Mouse (Mus musculus) CH12.LX (cell line): ENCODE results near the gene Pcyox1. TPM values are rescaled to one million over a fixed set of nuclear protein-coding genes. Genes with fewer than 3 reads are reported as not detected.

Experiments used
- DNase-seq: peaks from one replicate; pipeline ENCODE4 v3.0.0-alpha.2; 2013; ENCODE audit errors: extremely low read depth
- H3K27ac ChIP-seq: 2 replicates; pipeline ENCODE4 v1.5.1; 2012; ENCODE audit warnings: low read depth, mild to moderate bottlenecking, control low read depth, moderate library complexity; ENCODE audit not compliant: insufficient read depth
- H3K27me3 ChIP-seq: replicated peaks from 2 replicates; pipeline ENCODE3; 2012; ENCODE audit warnings: inconsistent platforms
- H3K36me3 ChIP-seq, 2 experiments: replicated peaks in 1 of 2; 2 replicates each; pipeline versions ENCODE3 to v1.6.1; 2012; ENCODE audit warnings: inconsistent platforms in 1 of 2, low read length in 1 of 2, mild to moderate bottlenecking in 1 of 2, mixed read lengths in 1 of 2, moderate library complexity in 1 of 2; ENCODE audit not compliant: control insufficient read depth in 1 of 2, insufficient read depth in 1 of 2
- H3K4me1 ChIP-seq, 2 experiments: 2 replicates each; pipeline ENCODE4 v1.6.1; 2012; ENCODE audit warnings: inconsistent platforms in 1 of 2, moderate library complexity in 1 of 2; ENCODE audit not compliant: insufficient read depth in 2 of 2, control insufficient read depth in 1 of 2
- H3K4me2 ChIP-seq: 2 replicates; pipeline ENCODE4 v1.6.1; 2012; ENCODE audit warnings: low read depth, mild to moderate bottlenecking, control low read depth; ENCODE audit not compliant: poor library complexity, insufficient read depth, severe bottlenecking
- H3K4me3 ChIP-seq, 3 experiments: fragments of 150-350 bp in 1 of 3; sonication (generic) in 1 of 3; replicated peaks in 1 of 3; 2 replicates each; pipeline versions ENCODE3 to v1.5.1; 2011 to 2012; ENCODE audit warnings: low read depth in 2 of 3, low read length in 2 of 3, mild to moderate bottlenecking in 2 of 3, moderate library complexity in 2 of 3, control low read depth in 1 of 3, improper control_type of control experiment in 1 of 3, inconsistent platforms in 1 of 3, mixed read lengths in 1 of 3; ENCODE audit not compliant: poor library complexity in 1 of 3
- H3K79me2 ChIP-seq: replicated peaks from 2 replicates; pipeline ENCODE4 v1.6.1; 2012; ENCODE audit warnings: mild to moderate bottlenecking, moderate library complexity; ENCODE audit not compliant: control insufficient read depth, poor library complexity, insufficient read depth, severe bottlenecking; ENCODE audit errors: extremely low read depth
- H3K9ac ChIP-seq: 2 replicates; pipeline ENCODE4 v1.6.1; 2012; ENCODE audit warnings: low read depth, mild to moderate bottlenecking, control low read depth, moderate library complexity; ENCODE audit not compliant: insufficient read depth
- H3K9me3 ChIP-seq: replicated peaks from 2 replicates; pipeline ENCODE3; 2012; ENCODE audit warnings: low read length, inconsistent platforms, mixed read lengths
- BHLHE40 ChIP-seq: IDR thresholded peaks from 2 replicates; pipeline ENCODE4 v1.6.1; 2011; ENCODE audit warnings: mild to moderate bottlenecking, low read depth, low read length, improper control_type of control experiment
- CHD1 ChIP-seq: IDR thresholded peaks from 2 replicates; pipeline ENCODE4 v1.6.1; 2012; ENCODE audit warnings: low read depth, low read length, improper control_type of control experiment, inconsistent platforms
- CHD2 ChIP-seq: IDR thresholded peaks from 2 replicates; pipeline ENCODE4 v1.6.1; 2011; ENCODE audit warnings: low read length, improper control_type of control experiment
- CTCF ChIP-seq, 2 experiments: IDR thresholded peaks in 1 of 2; conservative IDR thresholded peaks in 1 of 2; 2 replicates each; pipeline ENCODE4 v1.5.1; 2011 to 2012; ENCODE audit warnings: low read depth in 2 of 2, low read length in 2 of 2, improper control_type of control experiment in 1 of 2, inconsistent platforms in 1 of 2, mild to moderate bottlenecking in 1 of 2, moderate library complexity in 1 of 2
- E2F4 ChIP-seq: IDR thresholded peaks from 2 replicates; pipeline ENCODE4 v1.6.1; 2011; ENCODE audit warnings: low read depth, low read length, improper control_type of control experiment; ENCODE audit not compliant: insufficient replicate concordance
- EP300 ChIP-seq: IDR thresholded peaks from 2 replicates; pipeline ENCODE4 v1.6.1; 2011; ENCODE audit warnings: low read length, improper control_type of control experiment
- ETS1 ChIP-seq: conservative IDR thresholded peaks from 2 replicates; pipeline ENCODE4 v1.6.1; 2012; ENCODE audit warnings: low read depth, mild to moderate bottlenecking, inconsistent platforms, low read length, improper control_type of control experiment, moderate library complexity
- GABPA ChIP-seq: IDR thresholded peaks from 2 replicates; pipeline ENCODE4 v1.6.1; 2012; ENCODE audit warnings: low read depth, low read length, improper control_type of control experiment, inconsistent platforms; ENCODE audit not compliant: insufficient replicate concordance
- HCFC1 ChIP-seq: IDR thresholded peaks from 2 replicates; pipeline ENCODE4 v1.6.1; 2012; ENCODE audit warnings: low read depth, mild to moderate bottlenecking, inconsistent platforms, low read length, improper control_type of control experiment
- IRF4 ChIP-seq: IDR thresholded peaks from 2 replicates; pipeline ENCODE4 v1.6.1; 2014; ENCODE audit warnings: low read depth, mild to moderate bottlenecking, inconsistent platforms, low read length, improper control_type of control experiment
- JUN ChIP-seq: IDR thresholded peaks from 2 replicates; pipeline ENCODE4 v1.6.1; 2011; ENCODE audit warnings: low read depth, mild to moderate bottlenecking, low read length, improper control_type of control experiment, moderate library complexity; ENCODE audit not compliant: insufficient read depth
- KAT2A ChIP-seq: IDR thresholded peaks from 2 replicates; pipeline ENCODE4 v1.6.1; 2012; ENCODE audit warnings: low read length, improper control_type of control experiment, inconsistent platforms; ENCODE audit not compliant: insufficient replicate concordance
- MAFK ChIP-seq: IDR thresholded peaks from 2 replicates; pipeline ENCODE4 v1.6.1; 2011; ENCODE audit warnings: low read length, improper control_type of control experiment; ENCODE audit not compliant: insufficient replicate concordance
- MAX ChIP-seq: IDR thresholded peaks from 2 replicates; pipeline ENCODE4 v1.6.1; 2011; ENCODE audit warnings: low read length, improper control_type of control experiment
- MAZ ChIP-seq: IDR thresholded peaks from 2 replicates; pipeline ENCODE4 v1.6.1; 2012; ENCODE audit warnings: low read depth, mild to moderate bottlenecking, inconsistent platforms, low read length, improper control_type of control experiment, moderate library complexity
- MEF2A ChIP-seq: IDR thresholded peaks from 2 replicates; pipeline ENCODE4 v1.6.1; 2014; ENCODE audit warnings: low read depth, mild to moderate bottlenecking, inconsistent platforms, low read length, improper control_type of control experiment, borderline replicate concordance
- MXI1 ChIP-seq: IDR thresholded peaks from 2 replicates; pipeline ENCODE4 v1.6.1; 2011; ENCODE audit warnings: mild to moderate bottlenecking, low read depth, low read length, improper control_type of control experiment
- MYC ChIP-seq: IDR thresholded peaks from 2 replicates; pipeline ENCODE4 v1.6.1; 2011; ENCODE audit warnings: low read depth, mild to moderate bottlenecking, improper control_type of control experiment, low read length
- NELFE ChIP-seq: IDR thresholded peaks from 2 replicates; pipeline ENCODE4 v1.6.1; 2011; ENCODE audit warnings: low read depth, low read length, improper control_type of control experiment
- NRF1 ChIP-seq: IDR thresholded peaks from 2 replicates; pipeline ENCODE4 v1.6.1; 2014; ENCODE audit warnings: low read depth, mild to moderate bottlenecking, inconsistent platforms, low read length, improper control_type of control experiment, moderate library complexity
- PAX5 ChIP-seq: IDR thresholded peaks from 2 replicates; pipeline ENCODE4 v1.6.1; 2012; ENCODE audit warnings: low read length, inconsistent platforms, mixed read lengths
- POLR2A ChIP-seq: IDR thresholded peaks from 2 replicates; pipeline ENCODE4 v1.6.1; 2011; ENCODE audit warnings: low read depth, mild to moderate bottlenecking, improper control_type of control experiment, low read length
- POLR2AphosphoS2 ChIP-seq: IDR thresholded peaks from 2 replicates; pipeline ENCODE4 v1.6.1; 2011; ENCODE audit warnings: low read depth, low read length, improper control_type of control experiment
- RAD21 ChIP-seq: IDR thresholded peaks from 2 replicates; pipeline ENCODE4 v1.6.1; 2011; ENCODE audit warnings: low read depth, mild to moderate bottlenecking, low read length, improper control_type of control experiment, moderate library complexity
- RCOR1 ChIP-seq: conservative IDR thresholded peaks from 2 replicates; pipeline ENCODE4 v1.6.1; 2012; ENCODE audit warnings: low read depth, mild to moderate bottlenecking, inconsistent platforms, low read length, improper control_type of control experiment
- SIN3A ChIP-seq: IDR thresholded peaks from 2 replicates; pipeline ENCODE4 v1.6.1; 2012; ENCODE audit warnings: low read length, improper control_type of control experiment, inconsistent platforms
- SMC3 ChIP-seq: IDR thresholded peaks from 2 replicates; pipeline ENCODE4 v1.6.1; 2011; ENCODE audit warnings: low read depth, low read length, improper control_type of control experiment
- TBP ChIP-seq: conservative IDR thresholded peaks from 2 replicates; pipeline ENCODE4 v1.6.1; 2011; ENCODE audit warnings: low read depth, low read length, improper control_type of control experiment
- TCF12 ChIP-seq: IDR thresholded peaks from 2 replicates; pipeline ENCODE4 v1.6.1; 2014; ENCODE audit warnings: low read depth, mild to moderate bottlenecking, inconsistent platforms, low read length, improper control_type of control experiment
- UBTF ChIP-seq: IDR thresholded peaks from 2 replicates; pipeline ENCODE4 v1.6.1; 2012; ENCODE audit warnings: low read depth, mild to moderate bottlenecking, inconsistent platforms, low read length, improper control_type of control experiment, moderate library complexity
- USF1 ChIP-seq: IDR thresholded peaks from 2 replicates; pipeline ENCODE4 v1.6.1; 2014; ENCODE audit warnings: low read depth, mild to moderate bottlenecking, inconsistent platforms, low read length, improper control_type of control experiment
- USF2 ChIP-seq: conservative IDR thresholded peaks from 2 replicates; pipeline ENCODE4 v1.6.1; 2011; ENCODE audit warnings: low read depth, low read length, improper control_type of control experiment
- ZC3H11A ChIP-seq: IDR thresholded peaks from 2 replicates; pipeline ENCODE4 v1.6.1; 2012; ENCODE audit warnings: low read depth, mild to moderate bottlenecking, inconsistent platforms, low read length, improper control_type of control experiment
- ZKSCAN1 ChIP-seq: IDR thresholded peaks from 2 replicates; pipeline ENCODE4 v1.6.1; 2012; ENCODE audit warnings: low read depth, inconsistent platforms, low read length, improper control_type of control experiment, borderline replicate concordance
- ZMIZ1 ChIP-seq: IDR thresholded peaks from 2 replicates; pipeline ENCODE4 v1.6.1; 2012; ENCODE audit warnings: low read depth, mild to moderate bottlenecking, inconsistent platforms, low read length, improper control_type of control experiment
- ZNF384 ChIP-seq: IDR thresholded peaks from 2 replicates; pipeline ENCODE4 v1.6.1; 2012; ENCODE audit warnings: low read depth, low read length, improper control_type of control experiment, inconsistent platforms
- dilution Hi-C: fragments of 300-500 bp; cut with MboI; formaldehyde crosslinking; loops from 2 replicates; pipeline ENCODE4 v1.14.3; 2020; ENCODE audit warnings: low sequenced_read_pairs; ENCODE audit not compliant: extremely low pct_unique_long_range_greater_than_20kb, extremely low pct_ligation_motif_present
- in situ Hi-C: fragments of 300-500 bp; cut with MboI; formaldehyde crosslinking; loops from 3 replicates; pipeline ENCODE4 v1.14.3; 2019; ENCODE audit warnings: low sequenced_read_pairs, low pct_ligation_motif_present, low pct_unique_long_range_greater_than_20kb, mixed read lengths
- polyA plus RNA-seq: library from polyadenylated mRNA; unstranded; fragments of >175 nt; gene quantifications from 2 replicates; pipeline ENCODE4 v1.2.1, GENCODE M21; 2012; ENCODE audit warnings: low read depth; ENCODE audit not compliant: insufficient read length
- total RNA-seq, 2 experiments: library from RNA; depleted of rRNA; stranded (reverse); fragments of 300-350 nt in 1 of 2; fragments of >200 nt in 1 of 2; gene quantifications; 2 replicates each; pipeline ENCODE4 v1.2.3; 2012 to 2014

The Pcyox1 gene
- total RNA-seq (2012; rRNA removed), result 12.8 and 14.1 TPM in 2 replicates
- 10.7 and 12.9 TPM in 2 replicates for total RNA-seq (2014; rRNA removed)
- polyA plus RNA-seq, result 8.7 TPM in 2 replicates

DNA sequence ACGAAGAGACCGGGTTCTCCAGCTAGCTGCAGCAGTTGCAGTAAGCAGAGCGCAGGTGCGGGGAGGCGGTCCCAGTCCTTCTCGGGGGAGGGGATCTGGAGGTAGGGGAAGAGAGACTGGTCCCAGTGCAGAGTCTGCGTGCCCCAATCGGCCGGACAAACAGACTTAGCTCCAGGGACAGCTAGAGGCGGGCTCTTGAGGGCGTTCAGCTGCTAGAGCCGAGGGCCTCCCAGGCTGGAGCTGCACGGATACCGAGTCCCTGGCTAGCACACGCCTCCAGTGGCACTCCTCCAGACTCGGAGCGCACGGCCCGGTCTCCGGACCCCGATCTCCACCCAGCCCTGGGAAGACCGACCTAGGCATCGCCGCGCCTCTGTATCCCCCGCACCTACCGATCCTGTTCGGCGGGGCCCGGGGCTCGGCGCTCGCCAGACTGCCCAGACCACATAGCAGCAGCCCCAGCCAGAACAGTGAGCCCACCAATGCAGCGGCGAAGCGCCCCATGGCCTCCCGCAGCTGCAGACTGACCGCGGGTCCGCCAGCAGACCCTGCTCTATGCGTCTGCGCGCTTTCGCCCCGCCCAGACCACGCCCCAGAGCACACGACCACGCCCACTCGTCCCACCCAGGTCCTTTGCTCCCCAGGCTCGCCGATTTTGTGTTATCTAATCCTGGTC lies at the start of gene Pcyox1:
Gene Pcyox1, minus strand, starts transcription at position 574 of the 676 bp plus-strand sequence.
- Histone ChIP-seq H3K27ac (peak within 1 kb of the TSS; percentile 27; the same call in 1 of the 2 replicates), H3K36me3 (peaks cover 14 to 21% of the 10 kb centered on the region in 2 experiments), H3K4me3 (peak within 1 kb of the TSS; percentile 82 to 87 (median 84)), H3K79me2 (no peaks in the 10 kb centered on the region; the same call in 1 of the 2 replicates), H3K4me1 (peaks cover 3 to 21% of the 10 kb centered on the region in 2 experiments; a peak in 3 of 4 replicates), H3K4me2 (peak within 1 kb of the TSS; percentile 94), H3K27me3 (peaks cover 8% of the 10 kb centered on the region), H3K9ac (peak within 1 kb of the TSS; percentile 64), H3K9me3 (no peaks in the 10 kb centered on the region)
- peak; percentile 77 for DNase-seq
- in situ Hi-C loops, result no loop called here
- dilution Hi-C loops, result no loop called here
- no peak for TF ChIP-seq KAT2A
- TF ChIP-seq EP300, result no peak
- no peak for TF ChIP-seq USF2
- no peak for TF ChIP-seq GABPA
- TF ChIP-seq E2F4, result no peak
- TF ChIP-seq MYC, result no peak
- peak; percentile 74 for TF ChIP-seq SIN3A
- peak; percentile 66 for TF ChIP-seq TCF12
- no peak for TF ChIP-seq MAZ
- TF ChIP-seq BHLHE40, result no peak
- 0 out of 2 replicates have a peak, but pooled peaks have one; percentile 33 for TF ChIP-seq CHD2
- TF ChIP-seq MXI1, result peak; percentile 28; the same call in 1 of the 2 replicates
- TF ChIP-seq MAX, result 0 out of 2 replicates have a peak, but pooled peaks have one; percentile 32
- TF ChIP-seq ZNF384, result no peak
- peak; percentile 52; the same call in 1 of the 2 replicates for TF ChIP-seq UBTF
- peak; percentile 30; the same call in 1 of the 2 replicates for TF ChIP-seq HCFC1
- TF ChIP-seq SMC3, result no peak
- peak; percentile 85 for TF ChIP-seq NRF1
- TF ChIP-seq MAFK, result no peak
- peak; percentile 36; the same call in 1 of the 2 replicates for TF ChIP-seq TBP
- TF ChIP-seq ETS1, result no peak
- peak; percentile 79; the same call in 1 of the 2 replicates for TF ChIP-seq NELFE
- no peak for TF ChIP-seq CTCF (conservative IDR thresholded peaks at IDR 0.05 in 1 of 2, IDR thresholded peaks at IDR 0.05 in 1 of 2; ENCODE audit: low read depth in 2 of 2, low read length in 2 of 2)
- TF ChIP-seq ZKSCAN1, result no peak
- TF ChIP-seq MEF2A, result no peak
- TF ChIP-seq POLR2AphosphoS2, result 0 out of 2 replicates have a peak, but pooled peaks have one; percentile 45
- no peak for TF ChIP-seq RAD21
- TF ChIP-seq JUN, result no peak
- TF ChIP-seq ZC3H11A, result no peak
- peak; percentile 86 for TF ChIP-seq ZMIZ1
- no peak for TF ChIP-seq USF1
- no peak for TF ChIP-seq IRF4
- TF ChIP-seq PAX5, result no peak
- TF ChIP-seq POLR2A, result peak; percentile 92
- TF ChIP-seq CHD1, result no peak
- no peak for TF ChIP-seq RCOR1
